ENCODE assay signal across 10 mouse cellular contexts in the genomic region with DNA sequence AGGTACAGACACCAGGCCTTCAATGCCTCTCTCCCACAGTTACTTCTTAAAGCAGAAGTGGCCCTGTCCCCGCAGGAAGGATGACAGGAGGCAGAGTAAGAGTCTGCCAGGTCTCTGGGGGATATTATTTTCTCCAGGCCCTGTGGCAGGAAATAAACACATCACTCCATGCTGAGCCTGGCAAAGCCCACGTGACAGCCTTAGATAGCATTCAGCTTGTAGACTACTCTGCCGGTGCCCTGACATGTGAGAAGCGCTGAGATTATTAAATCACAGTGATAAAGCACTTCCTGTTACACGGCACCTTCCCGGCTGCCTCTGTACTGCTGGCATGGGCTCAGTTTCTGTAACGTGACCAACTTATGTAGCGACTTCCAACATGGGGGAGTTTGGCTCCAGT.
A peak's percentile ranks its signal among the peaks of the same experiment; 100 is the strongest.
DNase-seq lines count a peak whose midpoint lies in the region; ATAC-seq lines count a peak whose summit lies in the region.
"Had no signal": no experiment of that assay in that cellular context is flagged by ENCODE, and none has a peak within 500 bp of the region (broad histone marks: within the 10 kb centered on the region; RNA-seq: fewer than 3 reads in every experiment).

No protein-coding gene starts in this region.

- H3K9ac ChIP-seq in lung, embryonic 15.5 days: no peak overlapping the region
- no peak overlapping the region for H3K9ac ChIP-seq in hindbrain, embryonic 16.5 days (ENCODE audit: low read depth, low read length)
- H3K9ac ChIP-seq in midbrain, embryonic 16.5 days (ENCODE audit: low read depth, low read length): 0 out of 2 replicates have a peak overlapping the region, but pooled peaks have one; percentile 2

- H3K27ac ChIP-seq in lung, embryonic 15.5 days: no peak overlapping the region
- no peak overlapping the region for H3K27ac ChIP-seq in hindbrain, embryonic 16.5 days (ENCODE audit: low read depth, low read length)
- H3K27ac ChIP-seq in midbrain, embryonic 16.5 days (ENCODE audit: low read length): no peak overlapping the region

- 20% methylated on average over 8 of the region's 8 CpGs for WGBS in lung, embryonic 15.5 days
- 44% methylated on average over 8 of the region's 8 CpGs for WGBS in hindbrain, embryonic 16.5 days
- 54% methylated on average over 8 of the region's 8 CpGs for WGBS in midbrain, embryonic 16.5 days

- H3K4me2 ChIP-seq in lung, embryonic 15.5 days: no peak overlapping the region
- H3K4me2 ChIP-seq in hindbrain, embryonic 16.5 days (ENCODE audit: low read length): no peak overlapping the region
- no peak overlapping the region for H3K4me2 ChIP-seq in midbrain, embryonic 16.5 days (ENCODE audit: low read length)

- H3K9me3 ChIP-seq in lung, embryonic 15.5 days: no peaks in the 10 kb centered on the region
- H3K9me3 ChIP-seq in hindbrain, embryonic 16.5 days (ENCODE audit: control insufficient read depth, low read length): no peaks in the 10 kb centered on the region
- H3K9me3 ChIP-seq in midbrain, embryonic 16.5 days (replicated peaks; ENCODE audit: control insufficient read depth, low read length, poor library complexity, severe bottlenecking): no peaks in the 10 kb centered on the region

- H3K4me3 ChIP-seq in lung, embryonic 15.5 days: no peak overlapping the region
- H3K4me3 ChIP-seq in hindbrain, embryonic 16.5 days (ENCODE audit: low read length): no peak overlapping the region
- H3K4me3 ChIP-seq in midbrain, embryonic 16.5 days (ENCODE audit: low read depth, low read length): no peak overlapping the region

- DNase-seq in frontal cortex, postnatal 14 days (ENCODE audit: low spot score in 2 of 2): no peak
- no peak for DNase-seq in lung, postnatal 14 days
- DNase-seq in urinary bladder, postnatal 4 days (ENCODE audit: low spot score in 2 of 2): no peak
- DNase-seq in layer of hippocampus, adult 9-11 months: no peak
- DNase-seq: cerebellum, postnatal 36 days; right cerebral cortex, postnatal 4 days had no signal

- ATAC-seq in frontal cortex, adult (ENCODE audit: low TSS enrichment): peak; percentile 62
- peak; percentile 19; the same call in 1 of the 2 replicates for ATAC-seq in lung, embryonic 15.5 days (ENCODE audit: borderline replicate concordance, extremely low read depth, low FRiP score, low TSS enrichment)
- peak; percentile 37 for ATAC-seq in hindbrain, embryonic 16.5 days
- ATAC-seq in midbrain, embryonic 16.5 days: no peak

- no peaks in the 10 kb centered on the region for H3K36me3 ChIP-seq in lung, embryonic 15.5 days
- H3K36me3 ChIP-seq in hindbrain, embryonic 16.5 days (ENCODE audit: control insufficient read depth, insufficient read depth, low read length): no peaks in the 10 kb centered on the region
- H3K36me3 ChIP-seq in midbrain, embryonic 16.5 days (ENCODE audit: control insufficient read depth, insufficient read depth, low read length): no peaks in the 10 kb centered on the region

- peaks cover 32% of the 10 kb centered on the region for H3K4me1 ChIP-seq in lung, embryonic 15.5 days
- peaks cover 13% of the 10 kb centered on the region for H3K4me1 ChIP-seq in hindbrain, embryonic 16.5 days (ENCODE audit: control insufficient read depth, insufficient read depth, low read depth, low read length)
- H3K4me1 ChIP-seq in midbrain, embryonic 16.5 days (ENCODE audit: control insufficient read depth, insufficient read depth, low read length): peaks cover 18% of the 10 kb centered on the region; the same call in 1 of the 2 replicates

- no peaks in the 10 kb centered on the region for H3K27me3 ChIP-seq in lung, embryonic 15.5 days
- 0 out of 2 replicates have a peak, but pooled peaks cover 2% of the 10 kb centered on the region for H3K27me3 ChIP-seq in hindbrain, embryonic 16.5 days (replicated peaks; ENCODE audit: control insufficient read depth, insufficient read depth, low read length)
- H3K27me3 ChIP-seq in midbrain, embryonic 16.5 days (ENCODE audit: control insufficient read depth, insufficient read depth, low read depth, low read length): no peaks in the 10 kb centered on the region
